Mouse (Mus musculus) embryonic facial prominence, embryonic 13.5 days (tissue): ENCODE results near the gene Mcf2l. TPM values are rescaled to one million over a fixed set of nuclear protein-coding genes. Genes with fewer than 3 reads are reported as not detected.

Source experiments
- ATAC-seq: fragments of 200-750 bp; cut with Nextera tagmentation; 2 replicates; pipeline ENCODE4 v1.8.0; 2017; ENCODE audit warnings: low read depth; ENCODE audit not compliant: insufficient number of reproducible peaks, insufficient read depth, low FRiP score, low TSS enrichment
- H3K27ac ChIP-seq: fragments of 300-500 bp; sonication (generic); 2 replicates; pipeline ENCODE4 v1.5.1; 2015; ENCODE audit warnings: moderate library complexity, mild to moderate bottlenecking, inconsistent platforms
- H3K27me3 ChIP-seq: fragments of 300-500 bp; sonication (generic); 2 replicates; pipeline ENCODE4 v1.6.1; 2015; ENCODE audit warnings: mild to moderate bottlenecking, inconsistent platforms
- H3K36me3 ChIP-seq: fragments of 300-500 bp; sonication (generic); 2 replicates; pipeline ENCODE4 v1.6.1; 2015; ENCODE audit warnings: mild to moderate bottlenecking, inconsistent platforms
- H3K4me1 ChIP-seq: fragments of 300-500 bp; sonication (generic); 2 replicates; pipeline ENCODE4 v1.6.1; 2015; ENCODE audit warnings: inconsistent platforms
- H3K4me2 ChIP-seq: fragments of 300-500 bp; sonication (generic); 2 replicates; pipeline ENCODE4 v1.6.1; 2015; ENCODE audit warnings: moderate library complexity, mild to moderate bottlenecking, inconsistent platforms
- H3K4me3 ChIP-seq: fragments of 300-500 bp; sonication (generic); 2 replicates; pipeline ENCODE4 v1.5.1; 2015; ENCODE audit warnings: mild to moderate bottlenecking, inconsistent platforms
- H3K9ac ChIP-seq: fragments of 300-500 bp; sonication (generic); 2 replicates; pipeline ENCODE4 v1.6.1; 2015; ENCODE audit warnings: mild to moderate bottlenecking, inconsistent platforms
- H3K9me3 ChIP-seq: fragments of 300-500 bp; sonication (generic); 2 replicates; pipeline ENCODE4 v1.6.1; 2016; ENCODE audit warnings: inconsistent platforms
- WGBS: fragments of 180-500 bp; shearing (Covaris S2); methylation state at CpG from one replicate; pipeline ENCODE4 v1.1.7; 2015; ENCODE audit warnings: mixed read lengths; 5-methylcytosine and 5-hydroxymethylcytosine counted together
- polyA plus RNA-seq: library from polyadenylated mRNA; unstranded; fragments of >200 nt; fragmentation: Nextera tagmentation; extraction: Ambion mirVana; gene quantifications from 2 replicates; pipeline ENCODE4 v1.2.1, GENCODE M21; 2015

Mcf2l gene
- polyA plus RNA-seq, 1 experiment from 2014 or later = 13.1 TPM

GRCm38 (mm10) chr8:12934453-12935043, 60.9 kb downstream of the Mcf2l start:
- Histone ChIP-seq H3K9ac (no peak overlapping the region), H3K27me3 (no peaks in the 10 kb centered on the region), H3K4me3 (no peak overlapping the region), H3K27ac (no peak overlapping the region), H3K4me2 (no peak overlapping the region), H3K36me3 (no peaks in the 10 kb centered on the region), H3K4me1 (peaks cover 3% of the 10 kb centered on the region; the same call in 1 of the 2 replicates), H3K9me3 (no peaks in the 10 kb centered on the region)
- ATAC-seq = no peak
- WGBS = 79% methylated on average over 8 of the region's 8 CpGs

DNA sequence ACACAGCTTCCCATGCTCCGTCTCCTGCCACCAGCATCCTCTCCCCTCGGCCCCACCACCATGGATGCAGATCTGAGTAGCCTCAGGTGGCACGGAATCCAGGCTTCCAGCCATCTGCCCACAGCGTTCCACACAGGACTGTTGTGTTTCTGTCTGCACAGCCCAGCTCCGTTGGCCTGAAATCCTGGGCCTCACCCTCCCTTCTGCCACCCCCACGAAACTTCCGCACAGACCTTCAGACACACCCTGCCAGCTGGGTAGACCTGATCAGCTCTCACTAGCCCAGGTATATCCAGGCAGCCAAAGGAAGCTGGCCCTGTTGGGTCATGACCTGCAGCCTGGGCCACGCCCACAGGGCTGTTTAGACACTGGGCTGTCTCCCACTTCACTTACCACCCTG, 66.9 kb downstream of the Mcf2l start:
- 88% methylated on average over 8 of the region's 8 CpGs for WGBS

DNA sequence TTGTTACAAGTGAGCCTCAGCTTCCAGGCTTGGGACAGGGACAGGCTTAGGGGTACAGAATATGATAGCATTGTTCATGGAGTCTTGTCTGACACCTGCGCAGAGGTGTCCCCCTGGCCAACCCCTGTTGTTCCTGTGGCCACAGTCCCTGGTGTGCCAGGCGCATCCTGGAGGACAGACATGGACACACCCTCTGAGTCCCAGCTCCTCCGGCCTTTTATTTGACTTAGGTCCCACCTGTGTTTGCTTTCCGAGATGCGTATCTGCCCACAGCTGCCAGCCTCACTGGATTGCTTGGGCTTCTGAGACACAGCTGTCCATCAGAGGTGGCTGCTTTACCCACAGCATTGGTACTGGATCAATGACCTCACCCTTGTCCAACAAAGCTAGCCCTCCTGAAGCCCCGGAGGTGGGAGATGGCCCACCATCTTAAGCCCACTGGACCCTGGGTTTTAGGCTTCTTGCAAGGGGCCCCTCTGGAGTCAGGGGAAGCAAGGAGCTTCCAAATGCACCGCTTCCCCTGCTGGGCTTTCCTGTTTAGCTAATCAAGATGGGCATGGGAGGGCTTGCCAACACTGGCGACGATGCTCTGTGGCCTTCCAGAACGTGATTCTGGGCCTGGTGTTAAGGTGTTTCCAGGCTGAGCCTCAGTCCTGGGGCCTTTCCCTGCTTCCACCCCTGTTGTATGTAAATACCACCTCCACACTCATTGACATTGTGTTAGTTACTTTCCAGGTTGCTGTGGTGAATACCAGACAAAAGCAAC, 67.7 kb downstream of the Mcf2l start:
- 80% methylated on average over 10 of the region's 10 CpGs for WGBS
- no peak for ATAC-seq
- Histone ChIP-seq H3K9ac (no peak overlapping the region), H3K4me3 (no peak overlapping the region), H3K4me1 (peaks cover 17% of the 10 kb centered on the region), H3K27me3 (no peaks in the 10 kb centered on the region), H3K4me2 (no peak overlapping the region), H3K27ac (no peak overlapping the region), H3K36me3 (no peaks in the 10 kb centered on the region), H3K9me3 (no peaks in the 10 kb centered on the region)

More for the DNA sequence above, 66.9 kb downstream of the Mcf2l start:
- no peaks in the 10 kb centered on the region for H3K27me3 ChIP-seq
- H3K4me1 ChIP-seq = peaks cover 17% of the 10 kb centered on the region
- no peaks in the 10 kb centered on the region for H3K9me3 ChIP-seq
- H3K27ac ChIP-seq = no peak overlapping the region
- H3K9ac ChIP-seq = no peak overlapping the region
- no peak overlapping the region for H3K4me3 ChIP-seq
- H3K36me3 ChIP-seq = no peaks in the 10 kb centered on the region
- no peak overlapping the region for H3K4me2 ChIP-seq
- no peak for ATAC-seq

GRCm38 (mm10) chr8:12947604-12948573, 74.3 kb downstream of the Mcf2l start:
- Histone ChIP-seq H3K4me1 (peaks cover 35% of the 10 kb centered on the region), H3K27me3 (no peaks in the 10 kb centered on the region), H3K4me3 (peak overlapping the region; percentile 52), H3K9me3 (no peaks in the 10 kb centered on the region), H3K9ac (peak overlapping the region; percentile 79), H3K27ac (peak overlapping the region; percentile 77), H3K36me3 (no peaks in the 10 kb centered on the region), H3K4me2 (peak overlapping the region; percentile 77)
- peak; percentile 45; the same call in 1 of the 2 replicates for ATAC-seq
- WGBS = 5% methylated on average over 21 of the region's 21 CpGs

GRCm38 (mm10) chr8:12948574-12948961, 75.0 kb downstream of the Mcf2l start:
- peak overlapping the region; percentile 77 for H3K4me2 ChIP-seq
- peak overlapping the region; percentile 52 for H3K4me3 ChIP-seq
- H3K9ac ChIP-seq = peak overlapping the region; percentile 79
- 16% methylated on average over 3 of the region's 3 CpGs for WGBS
- peaks cover 35% of the 10 kb centered on the region for H3K4me1 ChIP-seq
- H3K36me3 ChIP-seq = 0 out of 2 replicates have a peak, but pooled peaks cover 3% of the 10 kb centered on the region
- H3K27ac ChIP-seq = peak overlapping the region; percentile 77; the same call in 1 of the 2 replicates
- no peak for ATAC-seq
- no peaks in the 10 kb centered on the region for H3K9me3 ChIP-seq
- H3K27me3 ChIP-seq = no peaks in the 10 kb centered on the region

DNA sequence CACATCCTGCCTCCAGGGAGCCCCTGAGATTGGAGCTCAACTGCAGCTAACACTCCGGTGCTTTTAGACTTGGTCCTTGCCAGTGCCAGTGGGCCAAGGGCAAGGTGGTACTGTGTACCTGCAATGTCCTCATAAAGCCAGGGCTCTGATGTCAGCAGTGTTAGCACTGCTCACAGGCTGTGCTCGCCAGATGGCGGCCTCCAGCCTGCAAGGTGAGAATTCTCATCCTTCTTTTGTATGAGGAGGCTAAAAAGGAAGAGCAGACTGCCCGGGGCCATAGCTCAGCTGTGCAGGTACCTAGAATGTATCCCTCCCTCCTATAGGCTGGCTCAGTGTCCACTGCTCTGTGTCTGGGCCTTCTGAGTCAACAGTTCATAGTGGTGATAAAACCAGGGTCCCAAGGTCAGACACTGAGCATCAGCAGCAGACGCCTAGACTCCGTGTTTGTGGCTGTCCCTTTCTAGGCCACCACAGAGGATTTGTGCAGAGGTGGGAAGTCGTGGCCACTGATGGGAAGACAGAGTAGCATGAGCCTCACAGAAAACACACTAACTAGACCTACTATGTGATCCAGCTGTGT, 77.5 kb downstream of the Mcf2l start:
- peaks cover 14% of the 10 kb centered on the region for H3K36me3 ChIP-seq
- H3K4me2 ChIP-seq = no peak overlapping the region
- no peak overlapping the region for H3K27ac ChIP-seq
- H3K4me1 ChIP-seq = peaks cover 35% of the 10 kb centered on the region
- H3K9me3 ChIP-seq = no peaks in the 10 kb centered on the region
- no peak overlapping the region for H3K9ac ChIP-seq
- ATAC-seq = no peak
- H3K4me3 ChIP-seq = no peak overlapping the region
- H3K27me3 ChIP-seq = no peaks in the 10 kb centered on the region
- 76% methylated on average over 7 of the region's 7 CpGs for WGBS

DNA sequence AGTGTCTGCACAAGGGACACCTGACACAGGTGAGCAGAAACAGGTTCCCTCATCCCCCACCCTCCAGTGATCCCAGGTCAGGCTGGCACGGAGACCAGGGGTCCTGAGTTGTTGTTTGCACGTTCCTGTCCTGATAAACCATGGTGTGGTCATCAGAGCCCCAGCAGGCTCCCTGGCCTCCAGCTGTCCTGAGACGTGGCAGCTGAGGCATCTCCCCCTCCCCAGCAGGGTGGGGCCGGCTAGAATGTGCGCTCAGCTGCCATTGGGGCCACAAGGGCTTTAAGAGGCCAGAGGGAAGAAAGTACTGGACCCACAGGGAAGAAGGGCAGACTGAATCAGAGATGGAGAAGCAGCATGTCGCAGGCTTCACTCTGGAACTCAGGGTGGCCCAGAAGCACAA, 79.1 kb downstream of the Mcf2l start:
- Histone ChIP-seq H3K9ac (no peak overlapping the region), H3K27me3 (no peaks in the 10 kb centered on the region), H3K27ac (no peak overlapping the region), H3K9me3 (no peaks in the 10 kb centered on the region), H3K36me3 (peaks cover 14% of the 10 kb centered on the region), H3K4me1 (peaks cover 35% of the 10 kb centered on the region), H3K4me3 (no peak overlapping the region), H3K4me2 (no peak overlapping the region)
- 54% methylated on average over 6 of the region's 6 CpGs for WGBS
- no peak for ATAC-seq

DNA sequence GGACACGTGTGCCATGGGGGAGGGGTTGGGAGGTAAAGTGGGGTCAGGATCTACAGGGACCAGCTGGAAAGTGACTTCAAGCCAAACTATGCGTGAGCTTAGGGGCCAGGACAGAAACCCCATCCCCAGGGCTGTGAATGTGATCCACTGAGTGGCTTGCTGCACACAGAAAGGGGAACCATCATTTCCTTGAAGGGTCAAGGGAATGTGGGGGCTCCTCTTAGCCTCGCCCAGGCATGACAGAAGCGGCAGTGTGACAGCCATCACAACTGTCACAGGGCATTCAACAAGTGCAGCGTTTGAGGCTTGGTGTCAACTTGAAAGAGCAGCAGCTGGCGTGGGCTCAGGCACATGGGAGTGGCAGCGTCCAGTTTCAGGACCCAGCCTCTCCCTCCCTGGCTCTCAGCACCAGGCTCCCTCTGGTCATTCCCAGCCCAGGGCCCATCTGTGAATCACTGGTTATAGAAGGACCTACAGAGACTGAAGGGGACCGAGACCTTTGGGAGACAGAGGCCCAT, 81.8 kb downstream of the Mcf2l start:
- Histone ChIP-seq H3K27ac (no peak overlapping the region), H3K9ac (no peak overlapping the region), H3K27me3 (no peaks in the 10 kb centered on the region), H3K4me2 (no peak overlapping the region), H3K4me1 (peaks cover 8% of the 10 kb centered on the region), H3K4me3 (no peak overlapping the region), H3K9me3 (no peaks in the 10 kb centered on the region), H3K36me3 (peaks cover 14% of the 10 kb centered on the region)
- ATAC-seq = no peak
- WGBS = 79% methylated on average over 8 of the region's 8 CpGs

GRCm38 (mm10) chr8:12955880-12956279, 82.3 kb downstream of the Mcf2l start:
- no peak for ATAC-seq
- no peaks in the 10 kb centered on the region for H3K9me3 ChIP-seq
- no peak overlapping the region for H3K9ac ChIP-seq
- H3K36me3 ChIP-seq = peaks cover 14% of the 10 kb centered on the region
- no peak overlapping the region for H3K4me2 ChIP-seq
- no peak overlapping the region for H3K4me3 ChIP-seq
- H3K27me3 ChIP-seq = no peaks in the 10 kb centered on the region
- no peak overlapping the region for H3K27ac ChIP-seq
- H3K4me1 ChIP-seq = peaks cover 7% of the 10 kb centered on the region
- WGBS = 85% methylated on average over 4 of the region's 4 CpGs

- Histone ChIP-seq H3K9ac (no peak overlapping the region), H3K4me3 (no peak overlapping the region), H3K9me3 (no peaks in the 10 kb centered on the region), H3K27ac (no peak overlapping the region), H3K4me2 (no peak overlapping the region), H3K36me3 (peaks cover 14% of the 10 kb centered on the region), H3K27me3 (no peaks in the 10 kb centered on the region), H3K4me1 (peaks cover 7% of the 10 kb centered on the region)
- ATAC-seq = no peak
- 38% methylated on average over 5 of the region's 5 CpGs for WGBS
Measured at GRCm38 (mm10) chr8:12956941-12957340, 83.3 kb downstream of the Mcf2l start.

- Histone ChIP-seq H3K4me2 (no peak overlapping the region), H3K9ac (no peak overlapping the region), H3K4me3 (no peak overlapping the region), H3K9me3 (no peaks in the 10 kb centered on the region), H3K36me3 (peaks cover 14% of the 10 kb centered on the region), H3K4me1 (peaks cover 8% of the 10 kb centered on the region), H3K27me3 (no peaks in the 10 kb centered on the region), H3K27ac (no peak overlapping the region)
- WGBS = 40% methylated on average over 6 of the region's 6 CpGs
- no peak for ATAC-seq
Measured at GRCm38 (mm10) chr8:12957419-12957818, 83.8 kb downstream of the Mcf2l start.
